Comparison of ENCODE assay signal across 22 mouse cellular contexts in the genomic region with DNA sequence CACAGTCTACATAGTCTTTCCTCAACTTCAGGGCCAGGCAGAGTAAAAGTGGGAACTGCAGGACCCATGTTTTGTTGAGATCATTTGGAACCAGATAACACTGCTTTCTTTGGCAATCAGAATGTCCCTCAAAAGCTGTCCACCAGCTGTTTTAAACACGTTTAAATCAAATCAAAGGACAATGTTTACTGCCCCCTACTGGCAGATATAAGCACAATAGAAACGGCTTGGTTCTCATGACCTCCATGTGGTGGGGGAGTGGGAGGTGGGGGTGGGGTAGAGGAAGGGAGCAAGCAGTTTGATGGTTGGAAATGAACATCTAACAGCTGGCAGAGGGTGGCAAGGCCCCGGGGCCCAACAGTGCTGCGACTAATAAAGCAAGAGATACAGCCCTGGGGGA. TPM values are rescaled to one million over a fixed set of nuclear protein-coding genes. Genes with fewer than 3 reads are reported as not detected.
DNase-seq lines count a peak whose midpoint lies in the region; ATAC-seq and TF ChIP-seq lines count a peak whose summit lies in the region.
"Had no signal": no experiment of that assay in that cellular context is flagged by ENCODE, and none has a peak within 500 bp of the region (broad histone marks: within the 10 kb centered on the region; RNA-seq: fewer than 3 reads in every experiment).

No protein-coding gene starts in this region.

- TF ChIP-seq POLR2A in CH12.LX (IDR thresholded peaks at IDR 0.05; ENCODE audit: low read depth, low read length) = no peak

- ATAC-seq in intestine, postnatal 0 days = no peak
- no peak for ATAC-seq in intestine, embryonic 15.5 days
- ATAC-seq: forebrain, embryonic 14.5 days; midbrain, embryonic 15.5 days had no signal

- no peaks in the 10 kb centered on the region for H3K36me3 ChIP-seq in intestine, postnatal 0 days (ENCODE audit: control insufficient read depth, insufficient read depth)
- H3K36me3 ChIP-seq in intestine, embryonic 15.5 days = no peaks in the 10 kb centered on the region
- H3K36me3 ChIP-seq in CH12.LX (replicated peaks in 1 of 2; ENCODE audit: control insufficient read depth in 1 of 2, insufficient read depth in 1 of 2, low read length in 1 of 2) = no peaks in the 10 kb centered on the region
- H3K36me3 ChIP-seq: heart, embryonic 10.5 days; limb, embryonic 12.5 days; midbrain, embryonic 15.5 days; neural tube, embryonic 12.5 days had no signal

- in situ Hi-C loops in CH12.LX (cut with MboI; ENCODE audit: low pct_ligation_motif_present, low pct_unique_long_range_greater_than_20kb, low sequenced_read_pairs) = no loop called here

- TF ChIP-seq CTCF in intestine, postnatal 0 days (IDR thresholded peaks at IDR 0.05; ENCODE audit: low read depth) = peak; percentile 48
- peak in 1 of 2 experiments; percentile 55; a peak in 2 of 4 replicates for TF ChIP-seq CTCF in CH12.LX (conservative IDR thresholded peaks at IDR 0.05 in 1 of 2, IDR thresholded peaks at IDR 0.05 in 1 of 2; ENCODE audit: low read depth in 2 of 2, low read length in 2 of 2)

- dilution Hi-C loops in CH12.LX (cut with MboI; ENCODE audit: extremely low pct_ligation_motif_present, extremely low pct_unique_long_range_greater_than_20kb, low sequenced_read_pairs) = no loop called here

- no peak overlapping the region for H3K9ac ChIP-seq in intestine, postnatal 0 days (ENCODE audit: low read depth, low read length)
- H3K9ac ChIP-seq in intestine, embryonic 15.5 days = no peak overlapping the region
- H3K9ac ChIP-seq in CH12.LX (ENCODE audit: insufficient read depth, low read depth) = no peak overlapping the region
- H3K9ac ChIP-seq: limb, embryonic 12.5 days; midbrain, embryonic 15.5 days; neural tube, embryonic 12.5 days had no signal

- no peaks in the 10 kb centered on the region for H3K4me1 ChIP-seq in intestine, postnatal 0 days (replicated peaks; ENCODE audit: control insufficient read depth, insufficient read depth, low read length)
- H3K4me1 ChIP-seq in intestine, embryonic 15.5 days (replicated peaks) = no peaks in the 10 kb centered on the region
- H3K4me1 ChIP-seq in CH12.LX (ENCODE audit: control insufficient read depth in 1 of 2, insufficient read depth in 2 of 2) = 0 out of 4 replicates have a peak, but pooled peaks cover 0 to 2% of the 10 kb centered on the region in 2 experiments
- H3K4me1 ChIP-seq: heart, embryonic 10.5 days; midbrain, embryonic 15.5 days; neural tube, embryonic 12.5 days had no signal

- DNase-seq in 416B (ENCODE audit: low read depth) = peak; percentile 7
- DNase-seq in CH12.LX (ENCODE audit: extremely low read depth) = no peak
- DNase-seq in induced T-regulatory cell, adult 2 months (ENCODE audit: low read depth) = peak; percentile 12
- no peak for DNase-seq in MN1 (ENCODE audit: low spot score)
- DNase-seq in left cerebral cortex, postnatal 25 days (ENCODE audit: low spot score in 2 of 2) = no peak
- DNase-seq: adrenal gland, adult 2 months; cerebellum, adult 18-20 months; gastrocnemius, postnatal 14 days; kidney, adult 18-20 months; kidney, postnatal 4 days; layer of hippocampus, postnatal 36 days; lung, adult 2 months; right cerebral cortex, postnatal 4 days; thymus, adult 2 months had no signal

- no peak overlapping the region for H3K4me3 ChIP-seq in intestine, postnatal 0 days (ENCODE audit: low read depth, low read length)
- H3K4me3 ChIP-seq in intestine, embryonic 15.5 days (replicated peaks) = no peak overlapping the region
- no peak overlapping the region for H3K4me3 ChIP-seq in CH12.LX (replicated peaks in 1 of 3; ENCODE audit: low read depth in 2 of 3, low read length in 2 of 3, poor library complexity in 1 of 3)
- H3K4me3 ChIP-seq: heart, embryonic 10.5 days; limb, embryonic 12.5 days; midbrain, embryonic 15.5 days; neural tube, embryonic 12.5 days had no signal

- no peak; the same call in 1 of the 2 replicates for TF ChIP-seq RAD21 in CH12.LX (IDR thresholded peaks at IDR 0.05; ENCODE audit: low read depth, low read length)

- intact Hi-C loops in left cerebral cortex, postnatal 25 days (cut with DNase I) = no loop called here

- no peaks in the 10 kb centered on the region for H3K79me2 ChIP-seq in CH12.LX (replicated peaks; ENCODE audit: control insufficient read depth, extremely low read depth, insufficient read depth, poor library complexity, severe bottlenecking)

- no peak for TF ChIP-seq EP300 in CH12.LX (IDR thresholded peaks at IDR 0.05; ENCODE audit: low read length)

- H3K27me3 ChIP-seq in intestine, postnatal 0 days (replicated peaks; ENCODE audit: control insufficient read depth, insufficient read depth, low read length) = no peaks in the 10 kb centered on the region
- no peaks in the 10 kb centered on the region for H3K27me3 ChIP-seq in intestine, embryonic 15.5 days (replicated peaks)
- peaks cover 57% of the 10 kb centered on the region for H3K27me3 ChIP-seq in CH12.LX (replicated peaks)
- H3K27me3 ChIP-seq: limb, embryonic 12.5 days; midbrain, embryonic 15.5 days; neural tube, embryonic 12.5 days had no signal

- H3K27ac ChIP-seq in intestine, postnatal 0 days (ENCODE audit: low read depth, low read length) = no peak overlapping the region
- H3K27ac ChIP-seq in intestine, embryonic 15.5 days = no peak overlapping the region
- no peak overlapping the region for H3K27ac ChIP-seq in CH12.LX (ENCODE audit: insufficient read depth, low read depth)
- H3K27ac ChIP-seq: heart, embryonic 10.5 days; limb, embryonic 12.5 days; midbrain, embryonic 15.5 days; neural tube, embryonic 12.5 days had no signal

- 40% methylated on average over 4 of the region's 4 CpGs for WGBS in intestine, postnatal 0 days
- WGBS in intestine, embryonic 15.5 days = 38% methylated on average over 4 of the region's 4 CpGs

- H3K4me2 ChIP-seq in intestine, postnatal 0 days (replicated peaks; ENCODE audit: low read depth) = no peak overlapping the region
- H3K4me2 ChIP-seq in intestine, embryonic 15.5 days (replicated peaks) = no peak overlapping the region
- H3K4me2 ChIP-seq in CH12.LX (ENCODE audit: insufficient read depth, low read depth, poor library complexity, severe bottlenecking) = no peak overlapping the region
- H3K4me2 ChIP-seq: limb, embryonic 12.5 days; midbrain, embryonic 15.5 days; neural tube, embryonic 12.5 days had no signal

- no peaks in the 10 kb centered on the region for H3K9me3 ChIP-seq in intestine, postnatal 0 days (ENCODE audit: control insufficient read depth)
- no peaks in the 10 kb centered on the region for H3K9me3 ChIP-seq in intestine, embryonic 15.5 days
- peaks cover 5% of the 10 kb centered on the region for H3K9me3 ChIP-seq in CH12.LX (replicated peaks; ENCODE audit: low read length)
- H3K9me3 ChIP-seq: heart, embryonic 10.5 days; limb, embryonic 12.5 days; midbrain, embryonic 15.5 days; neural tube, embryonic 12.5 days had no signal

TF ChIP-seq in CH12.LX, 34 proteins besides CTCF, POLR2A, EP300 and RAD21:
- no peak for TF ChIP-seq GABPA (IDR thresholded peaks at IDR 0.05; ENCODE audit: insufficient replicate concordance, low read depth, low read length)
- 0 out of 2 replicates have a peak, but pooled peaks have one; percentile 29 for TF ChIP-seq CHD2 (IDR thresholded peaks at IDR 0.05; ENCODE audit: low read length)
TF ChIP-seq in CH12.LX: peak in this region for 1.

RNA-seq across cellular contexts. Expression of a gene that starts 5.7 kb away (rescaled TPM):
- 4.7 and 5.6 TPM in 2 replicates for polyA plus RNA-seq in intestine, postnatal 0 days (2015; fragmentation: Nextera tagmentation; extraction: Ambion mirVana)
- 6.0 and 7.0 TPM in 2 replicates for polyA plus RNA-seq in intestine, embryonic 15.5 days (2015; fragmentation: Nextera tagmentation; extraction: Ambion mirVana)
- total RNA-seq in CH12.LX (2012; rRNA removed) = 0.17 TPM in 2 replicates
- not detected in 2 replicates for total RNA-seq in CH12.LX (2014; rRNA removed)
- polyA plus RNA-seq in CH12.LX (2012; ENCODE audit: insufficient read length, low read depth) = 0.44 TPM in 1 of 2 replicates, not detected in the other
- total RNA-seq in left cerebral cortex, postnatal 25 days (2021) = 10 to 100 TPM; 45.7 to 52.5 TPM
- total RNA-seq: hematopoietic stem cell, adult 5-6 weeks had no signal
- polyA plus RNA-seq: adrenal gland, adult 2 months had no signal

Comparison
In these comparisons a context has a peak if more than half of its experiments do, and no peak if none do; other contexts are left out.
1. DNase-seq: peak in 416B (single experiment) and induced T-regulatory cell, adult 2 months (single experiment); none in CH12.LX (single experiment), MN1 (single experiment) and left cerebral cortex, postnatal 25 days (0 of 2).